Mouse (Mus musculus) liver, adult 2 months (tissue): ENCODE data around the gene Enthd1. TPM values are rescaled to one million over a fixed set of nuclear protein-coding genes. Genes with fewer than 3 reads are reported as not detected.

Experiments used
- DNase-seq: peaks from one replicate; pipeline ENCODE4 v3.0.0-alpha.2; 2011; ENCODE audit warnings: low read depth, low spot score; ENCODE audit errors: extremely low read depth
- H3K27ac ChIP-seq: fragments of 200-500 bp; replicated peaks from 2 replicates; pipeline ENCODE4 v1.5.1; 2012; ENCODE audit warnings: low read depth, mild to moderate bottlenecking, control low read depth, inconsistent platforms, low read length; ENCODE audit not compliant: insufficient read depth
- H3K27me3 ChIP-seq: fragments of 200-500 bp; 2 replicates; pipeline ENCODE4 v1.6.1; 2012; ENCODE audit warnings: mild to moderate bottlenecking, moderate library complexity, low read length, inconsistent platforms; ENCODE audit not compliant: control insufficient read depth, insufficient read depth
- H3K36me3 ChIP-seq: fragments of 200-500 bp; 2 replicates; pipeline ENCODE4 v1.6.1; 2012; ENCODE audit warnings: low read length, inconsistent platforms; ENCODE audit not compliant: control insufficient read depth, insufficient read depth
- H3K4me1 ChIP-seq: fragments of 200-500 bp; 2 replicates; pipeline ENCODE4 v1.6.1; 2011; ENCODE audit warnings: low read length; ENCODE audit not compliant: control insufficient read depth, insufficient read depth
- H3K4me3 ChIP-seq: fragments of 200-500 bp; 2 replicates; pipeline ENCODE4 v1.5.1; 2011; ENCODE audit warnings: low read depth, mild to moderate bottlenecking, control low read depth, low read length, moderate library complexity; ENCODE audit not compliant: insufficient read depth
- H3K79me2 ChIP-seq: fragments of 200-500 bp; 2 replicates; pipeline ENCODE4 v1.6.1; 2012; ENCODE audit warnings: inconsistent platforms, mild to moderate bottlenecking, low read length, moderate library complexity; ENCODE audit not compliant: control insufficient read depth, insufficient read depth
- H3K9ac ChIP-seq: fragments of 200-500 bp; 2 replicates; pipeline ENCODE4 v1.6.1; 2012; ENCODE audit warnings: low read depth, mild to moderate bottlenecking, control low read depth, inconsistent platforms, low read length
- CTCF ChIP-seq: fragments of 200-500 bp; IDR thresholded peaks from 2 replicates; pipeline ENCODE4 v1.5.1; 2011; ENCODE audit warnings: low read depth, low read length, control low read depth
- POLR2A ChIP-seq: fragments of 200-500 bp; IDR thresholded peaks from 2 replicates; pipeline ENCODE4 v1.6.1; 2011; ENCODE audit warnings: low read length, control low read depth; ENCODE audit not compliant: insufficient read depth; ENCODE audit errors: extremely low read depth
- WGBS: fragments of 180-500 bp; shearing (Covaris S2); methylation state at CpG from one replicate; pipeline ENCODE4 v1.1.7; 2018; 5-methylcytosine and 5-hydroxymethylcytosine counted together
- polyA plus RNA-seq: library from polyadenylated mRNA; depleted of rRNA; stranded (reverse); fragments of >200 nt; gene quantifications from 2 replicates; pipeline ENCODE4 v1.2.3, GENCODE M21; 2012
- total RNA-seq: library from RNA; depleted of rRNA; stranded (reverse); fragments of >200 nt; gene quantifications from 2 replicates; pipeline ENCODE4 v1.2.3, GENCODE M21; 2014

The Enthd1 gene
- total and polyA plus RNA-seq, 2 experiments = not detected

GRCm38 (mm10) chr15:80566696-80567095 lies 1.7 kb upstream of the Enthd1 start:
- Histone ChIP-seq H3K36me3 (no peaks in the 10 kb centered on the region), H3K27ac (no peak overlapping the region), H3K4me3 (no peak overlapping the region), H3K79me2 (no peaks in the 10 kb centered on the region), H3K4me1 (no peaks in the 10 kb centered on the region), H3K27me3 (no peaks in the 10 kb centered on the region; the same call in 1 of the 2 replicates), H3K9ac (no peak overlapping the region)
- TF ChIP-seq POLR2A (no peak), CTCF (no peak)
- no peak for DNase-seq
- WGBS = 86% methylated on average over 6 of the region's 6 CpGs

- WGBS = 83% methylated on average over 6 of the region's 6 CpGs
- DNase-seq = no peak
Observed at GRCm38 (mm10) chr15:80563634-80564208, 1.2 kb downstream of the Enthd1 start.

GRCm38 (mm10) chr15:80562446-80562845 lies 2.5 kb downstream of the Enthd1 start:
- Histone ChIP-seq H3K4me3 (no peak overlapping the region), H3K79me2 (no peaks in the 10 kb centered on the region), H3K36me3 (no peaks in the 10 kb centered on the region), H3K27me3 (0 out of 2 replicates have a peak, but pooled peaks cover 3% of the 10 kb centered on the region), H3K9ac (no peak overlapping the region), H3K27ac (no peak overlapping the region), H3K4me1 (no peaks in the 10 kb centered on the region)
- WGBS = 68% methylated on average over 3 of the region's 3 CpGs
- TF ChIP-seq CTCF (no peak), POLR2A (no peak)
- DNase-seq = no peak

More at GRCm38 (mm10) chr15:80563634-80564208, 1.2 kb downstream of the Enthd1 start:
- Histone ChIP-seq H3K4me1 (no peaks in the 10 kb centered on the region), H3K79me2 (no peaks in the 10 kb centered on the region), H3K9ac (no peak overlapping the region), H3K27me3 (peaks cover 3% of the 10 kb centered on the region; the same call in 1 of the 2 replicates), H3K4me3 (no peak overlapping the region), H3K27ac (no peak overlapping the region), H3K36me3 (no peaks in the 10 kb centered on the region)
- TF ChIP-seq CTCF (peak; percentile 24; the same call in 1 of the 2 replicates), POLR2A (no peak)

- WGBS = 66% methylated on average over 15 of the region's 15 CpGs
- Histone ChIP-seq H3K4me3 (no peak overlapping the region), H3K79me2 (no peaks in the 10 kb centered on the region), H3K36me3 (no peaks in the 10 kb centered on the region), H3K4me1 (no peaks in the 10 kb centered on the region), H3K9ac (no peak overlapping the region), H3K27me3 (0 out of 2 replicates have a peak, but pooled peaks cover 3% of the 10 kb centered on the region), H3K27ac (no peak overlapping the region)
- DNase-seq = no peak
- TF ChIP-seq POLR2A (no peak), CTCF (no peak)
Observed at GRCm38 (mm10) chr15:80560646-80561580, 4.0 kb downstream of the Enthd1 start.

GRCm38 (mm10) chr15:80559978-80560377 lies 5.0 kb downstream of the Enthd1 start:
- Histone ChIP-seq H3K9ac (no peak overlapping the region), H3K4me3 (no peak overlapping the region), H3K27me3 (0 out of 2 replicates have a peak, but pooled peaks cover 3% of the 10 kb centered on the region), H3K79me2 (no peaks in the 10 kb centered on the region), H3K36me3 (no peaks in the 10 kb centered on the region), H3K27ac (no peak overlapping the region), H3K4me1 (no peaks in the 10 kb centered on the region)
- WGBS = 68% methylated on average over 14 of the region's 14 CpGs
- no peak for DNase-seq
- TF ChIP-seq CTCF (no peak), POLR2A (no peak)
